Mouse (Mus musculus): ENCODE data around the gene Fyn. TPM values are rescaled to one million over a fixed set of nuclear protein-coding genes. Genes with fewer than 3 reads are reported as not detected.

Fyn gene
- polyA plus RNA-seq, 1 experiment from 2014 or later = 85.0 TPM

DNA sequence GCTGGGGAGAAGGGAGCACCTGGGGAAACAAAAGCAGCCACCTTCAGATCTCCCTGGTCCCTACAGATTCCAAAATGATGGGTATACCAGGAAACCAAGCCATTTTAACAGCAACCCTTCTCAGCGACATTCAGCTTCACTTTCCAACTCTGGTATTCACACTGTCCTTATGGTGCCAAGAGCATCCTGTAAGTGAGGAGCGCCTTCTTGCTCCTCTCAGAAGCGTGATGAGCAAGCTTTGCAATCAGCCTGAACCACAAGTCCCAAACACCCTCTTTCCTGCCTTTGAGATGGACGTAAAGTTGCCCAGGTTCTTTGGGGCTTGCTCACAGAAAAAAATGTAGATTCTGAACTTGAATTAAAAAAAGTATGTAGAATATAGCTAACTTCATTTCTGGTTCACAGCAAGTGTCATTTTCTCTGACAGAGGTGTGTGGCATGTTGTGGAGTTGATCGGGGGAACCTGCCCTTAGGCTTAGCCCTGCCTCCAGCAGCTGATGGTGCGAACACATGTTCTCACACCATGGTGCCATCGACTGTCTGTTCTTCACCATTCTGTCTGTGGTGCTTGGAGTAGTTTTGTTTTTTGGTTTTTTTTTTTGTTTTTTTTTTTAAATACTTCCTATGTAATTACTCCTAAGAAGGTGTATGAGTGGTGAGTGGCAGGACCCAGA lies 102.5 kb downstream of the Fyn start:
- Histone ChIP-seq H3K9ac (ENCODE audit: low read length) (peak overlapping the region; percentile 25; the same call in 1 of the 2 replicates), H3K9me3 (replicated peaks; ENCODE audit: control insufficient read depth, low read length) (no peaks in the 10 kb centered on the region), H3K27ac (ENCODE audit: low read depth, low read length) (peak overlapping the region; percentile 67), H3K4me2 (ENCODE audit: low read length) (peak overlapping the region; percentile 40; the same call in 1 of the 2 replicates), H3K36me3 (ENCODE audit: control insufficient read depth, insufficient read depth, low read length) (no peaks in the 10 kb centered on the region), H3K27me3 (replicated peaks; ENCODE audit: control insufficient read depth, insufficient read depth, low read length) (no peaks in the 10 kb centered on the region), H3K4me1 (ENCODE audit: control insufficient read depth, insufficient read depth, low read length) (peaks cover 27% of the 10 kb centered on the region), H3K4me3 (ENCODE audit: low read depth, low read length) (no peak overlapping the region)
- no peak for DNase-seq (ENCODE audit: low spot score)
- WGBS = 73% methylated on average over 7 of the region's 7 CpGs
- peak; percentile 15; the same call in 1 of the 2 replicates for ATAC-seq

- peak overlapping the region; percentile 40; the same call in 1 of the 2 replicates for H3K4me2 ChIP-seq (ENCODE audit: low read length)
- no peak overlapping the region for H3K4me3 ChIP-seq (ENCODE audit: low read depth, low read length)
- H3K27ac ChIP-seq (ENCODE audit: low read depth, low read length) = peak overlapping the region; percentile 67
- DNase-seq (ENCODE audit: low spot score) = peak; percentile 84
- peak; percentile 87 for ATAC-seq
- no peaks in the 10 kb centered on the region for H3K36me3 ChIP-seq (ENCODE audit: control insufficient read depth, insufficient read depth, low read length)
- H3K9me3 ChIP-seq (replicated peaks; ENCODE audit: control insufficient read depth, low read length) = no peaks in the 10 kb centered on the region
- H3K9ac ChIP-seq (ENCODE audit: low read length) = peak overlapping the region; percentile 25
- WGBS = 15% methylated on average over 15 of the region's 15 CpGs
- H3K4me1 ChIP-seq (ENCODE audit: control insufficient read depth, insufficient read depth, low read length) = peaks cover 27% of the 10 kb centered on the region
- no peaks in the 10 kb centered on the region for H3K27me3 ChIP-seq (replicated peaks; ENCODE audit: control insufficient read depth, insufficient read depth, low read length)
Measured at GRCm38 (mm10) chr10:39471714-39472531, 103.3 kb downstream of the Fyn start.

DNA sequence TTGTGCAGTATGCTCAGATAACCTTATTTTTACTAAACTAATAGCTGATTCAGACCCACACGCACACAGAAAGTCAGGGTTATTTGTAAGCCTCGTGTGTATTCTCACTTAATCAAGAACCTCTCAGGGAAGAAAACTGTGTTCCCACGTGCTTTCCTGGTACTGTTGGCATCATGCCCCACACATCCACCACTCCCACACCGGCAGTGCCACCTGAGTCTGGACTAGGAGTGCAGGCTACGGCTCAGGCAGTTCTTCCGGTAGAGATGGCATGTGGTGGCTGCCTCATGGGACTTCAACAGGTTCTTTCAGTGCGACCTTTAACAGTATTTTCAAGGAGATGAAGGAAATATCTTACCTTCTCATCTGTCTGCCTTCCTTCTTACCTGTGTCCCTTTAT lies 104.3 kb downstream of the Fyn start:
- H3K9me3 ChIP-seq (replicated peaks; ENCODE audit: control insufficient read depth, low read length) = no peaks in the 10 kb centered on the region
- ATAC-seq = no peak
- H3K27me3 ChIP-seq (replicated peaks; ENCODE audit: control insufficient read depth, insufficient read depth, low read length) = no peaks in the 10 kb centered on the region
- no peak overlapping the region for H3K27ac ChIP-seq (ENCODE audit: low read depth, low read length)
- DNase-seq (ENCODE audit: low spot score) = no peak
- H3K4me3 ChIP-seq (ENCODE audit: low read depth, low read length) = no peak overlapping the region
- H3K4me1 ChIP-seq (ENCODE audit: control insufficient read depth, insufficient read depth, low read length) = peaks cover 27% of the 10 kb centered on the region
- H3K9ac ChIP-seq (ENCODE audit: low read length) = no peak overlapping the region
- WGBS = 52% methylated on average over 7 of the region's 7 CpGs
- H3K4me2 ChIP-seq (ENCODE audit: low read length) = no peak overlapping the region
- H3K36me3 ChIP-seq (ENCODE audit: control insufficient read depth, insufficient read depth, low read length) = no peaks in the 10 kb centered on the region

GRCm38 (mm10) chr10:39479361-39479760 lies 110.7 kb downstream of the Fyn start:
- ATAC-seq (no peak), DNase-seq (ENCODE audit: low spot score) (no peak)
- Histone ChIP-seq H3K27ac (ENCODE audit: low read depth, low read length) (no peak overlapping the region), H3K36me3 (ENCODE audit: control insufficient read depth, insufficient read depth, low read length) (peaks cover 6% of the 10 kb centered on the region; the same call in 1 of the 2 replicates), H3K4me3 (ENCODE audit: low read depth, low read length) (no peak overlapping the region), H3K4me1 (ENCODE audit: control insufficient read depth, insufficient read depth, low read length) (peaks cover 8% of the 10 kb centered on the region), H3K4me2 (ENCODE audit: low read length) (no peak overlapping the region), H3K9ac (ENCODE audit: low read length) (no peak overlapping the region), H3K27me3 (replicated peaks; ENCODE audit: control insufficient read depth, insufficient read depth, low read length) (no peaks in the 10 kb centered on the region), H3K9me3 (replicated peaks; ENCODE audit: control insufficient read depth, low read length) (0 out of 2 replicates have a peak, but pooled peaks cover 2% of the 10 kb centered on the region)
- WGBS = 94% methylated on average over 1 of the region's 1 CpGs

DNA sequence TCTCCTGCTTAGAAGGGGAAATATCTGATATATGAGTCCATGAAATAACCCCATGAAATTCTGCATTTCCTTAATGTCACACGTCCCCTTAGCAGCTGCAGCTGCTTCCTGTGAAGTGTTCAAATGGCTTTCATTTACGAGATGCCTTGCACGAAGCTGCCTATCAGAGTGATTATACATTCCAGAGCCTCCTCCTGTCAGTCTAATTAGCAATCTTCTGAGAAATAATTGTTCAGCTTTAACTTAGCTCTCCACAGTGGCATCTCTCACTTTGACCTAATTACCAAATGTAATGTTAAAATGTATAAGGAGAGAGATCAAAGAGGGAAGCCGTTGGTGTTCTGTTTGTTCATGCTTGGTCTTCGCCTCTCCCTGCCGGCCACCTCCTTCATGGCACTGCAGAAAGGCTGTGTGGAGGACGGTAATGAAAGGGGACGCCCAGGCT lies 115.7 kb downstream of the Fyn start:
- under 1% methylated on average over 8 of the region's 8 CpGs for WGBS
- Histone ChIP-seq H3K36me3 (ENCODE audit: control insufficient read depth, insufficient read depth, low read length) (peaks cover 9% of the 10 kb centered on the region; the same call in 1 of the 2 replicates), H3K9ac (ENCODE audit: low read length) (peak overlapping the region; percentile 48; the same call in 1 of the 2 replicates), H3K27ac (ENCODE audit: low read depth, low read length) (peak overlapping the region; percentile 93), H3K4me2 (ENCODE audit: low read length) (peak overlapping the region; percentile 31), H3K4me1 (ENCODE audit: control insufficient read depth, insufficient read depth, low read length) (peaks cover 48% of the 10 kb centered on the region), H3K4me3 (ENCODE audit: low read depth, low read length) (no peak overlapping the region), H3K27me3 (replicated peaks; ENCODE audit: control insufficient read depth, insufficient read depth, low read length) (no peaks in the 10 kb centered on the region), H3K9me3 (replicated peaks; ENCODE audit: control insufficient read depth, low read length) (0 out of 2 replicates have a peak, but pooled peaks cover 2% of the 10 kb centered on the region)
- DNase-seq (ENCODE audit: low spot score) (peak; percentile 79), ATAC-seq (peak; percentile 66)

DNA sequence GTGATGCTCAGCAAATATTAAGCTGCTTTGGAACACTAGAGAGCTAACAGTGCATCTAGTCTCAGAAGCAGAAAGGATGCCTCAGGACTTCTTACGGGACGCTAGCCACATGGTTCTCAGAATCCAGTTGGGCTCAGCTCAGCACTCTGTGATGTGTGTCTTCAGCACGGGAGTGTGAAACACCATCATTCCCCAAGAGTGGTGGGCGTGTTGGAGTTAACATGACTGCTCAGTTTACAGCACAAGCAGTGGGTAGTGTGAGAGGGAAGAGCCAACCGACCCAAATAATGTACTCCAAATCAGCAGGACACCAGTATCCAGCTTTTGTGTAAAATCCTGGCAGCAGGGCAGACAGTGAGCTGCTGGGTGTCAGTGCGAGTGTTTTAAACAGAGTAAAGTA lies 116.2 kb downstream of the Fyn start:
- ATAC-seq = peak; percentile 56; the same call in 1 of the 2 replicates

DNA sequence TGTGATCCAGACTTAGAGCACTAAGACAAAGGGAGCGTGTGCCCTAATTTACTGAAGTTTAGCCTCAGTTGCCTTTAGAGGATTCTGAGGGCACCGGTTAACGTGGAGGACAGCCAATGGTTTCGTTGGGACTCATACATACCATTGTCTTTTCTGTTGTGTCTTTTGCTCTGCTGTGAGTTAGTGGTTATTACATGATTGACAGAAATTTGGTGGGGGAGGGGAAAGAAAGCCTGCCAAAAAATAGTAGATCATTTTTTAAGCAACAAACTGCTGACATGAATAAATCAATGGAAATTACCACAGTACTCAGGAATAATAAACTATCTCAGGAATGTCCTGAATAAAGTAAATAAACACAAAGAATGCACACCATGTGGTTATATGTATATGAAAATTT lies 117.3 kb downstream of the Fyn start:
- DNase-seq (ENCODE audit: low spot score) = no peak
- H3K4me2 ChIP-seq (ENCODE audit: low read length) = no peak overlapping the region
- 0 out of 2 replicates have a peak, but pooled peaks cover 2% of the 10 kb centered on the region for H3K9me3 ChIP-seq (replicated peaks; ENCODE audit: control insufficient read depth, low read length)
- no peaks in the 10 kb centered on the region for H3K27me3 ChIP-seq (replicated peaks; ENCODE audit: control insufficient read depth, insufficient read depth, low read length)
- H3K4me1 ChIP-seq (ENCODE audit: control insufficient read depth, insufficient read depth, low read length) = peaks cover 45% of the 10 kb centered on the region
- no peak overlapping the region for H3K9ac ChIP-seq (ENCODE audit: low read length)
- H3K4me3 ChIP-seq (ENCODE audit: low read depth, low read length) = no peak overlapping the region
- peaks cover 6% of the 10 kb centered on the region; the same call in 1 of the 2 replicates for H3K36me3 ChIP-seq (ENCODE audit: control insufficient read depth, insufficient read depth, low read length)
- no peak for ATAC-seq
- H3K27ac ChIP-seq (ENCODE audit: low read depth, low read length) = no peak overlapping the region; the same call in 1 of the 2 replicates
- 56% methylated on average over 4 of the region's 4 CpGs for WGBS

More for the DNA sequence above, 116.2 kb downstream of the Fyn start:
- peak; percentile 50 for DNase-seq (ENCODE audit: low spot score)
- Histone ChIP-seq H3K9ac (ENCODE audit: low read length) (peak overlapping the region; percentile 48; the same call in 1 of the 2 replicates), H3K4me1 (ENCODE audit: control insufficient read depth, insufficient read depth, low read length) (peaks cover 48% of the 10 kb centered on the region), H3K4me3 (ENCODE audit: low read depth, low read length) (no peak overlapping the region), H3K27ac (ENCODE audit: low read depth, low read length) (peak overlapping the region; percentile 93), H3K9me3 (replicated peaks; ENCODE audit: control insufficient read depth, low read length) (0 out of 2 replicates have a peak, but pooled peaks cover 2% of the 10 kb centered on the region), H3K27me3 (replicated peaks; ENCODE audit: control insufficient read depth, insufficient read depth, low read length) (no peaks in the 10 kb centered on the region), H3K4me2 (ENCODE audit: low read length) (peak overlapping the region; percentile 31), H3K36me3 (ENCODE audit: control insufficient read depth, insufficient read depth, low read length) (peaks cover 9% of the 10 kb centered on the region; the same call in 1 of the 2 replicates)
- 12% methylated on average over 6 of the region's 6 CpGs for WGBS

DNA sequence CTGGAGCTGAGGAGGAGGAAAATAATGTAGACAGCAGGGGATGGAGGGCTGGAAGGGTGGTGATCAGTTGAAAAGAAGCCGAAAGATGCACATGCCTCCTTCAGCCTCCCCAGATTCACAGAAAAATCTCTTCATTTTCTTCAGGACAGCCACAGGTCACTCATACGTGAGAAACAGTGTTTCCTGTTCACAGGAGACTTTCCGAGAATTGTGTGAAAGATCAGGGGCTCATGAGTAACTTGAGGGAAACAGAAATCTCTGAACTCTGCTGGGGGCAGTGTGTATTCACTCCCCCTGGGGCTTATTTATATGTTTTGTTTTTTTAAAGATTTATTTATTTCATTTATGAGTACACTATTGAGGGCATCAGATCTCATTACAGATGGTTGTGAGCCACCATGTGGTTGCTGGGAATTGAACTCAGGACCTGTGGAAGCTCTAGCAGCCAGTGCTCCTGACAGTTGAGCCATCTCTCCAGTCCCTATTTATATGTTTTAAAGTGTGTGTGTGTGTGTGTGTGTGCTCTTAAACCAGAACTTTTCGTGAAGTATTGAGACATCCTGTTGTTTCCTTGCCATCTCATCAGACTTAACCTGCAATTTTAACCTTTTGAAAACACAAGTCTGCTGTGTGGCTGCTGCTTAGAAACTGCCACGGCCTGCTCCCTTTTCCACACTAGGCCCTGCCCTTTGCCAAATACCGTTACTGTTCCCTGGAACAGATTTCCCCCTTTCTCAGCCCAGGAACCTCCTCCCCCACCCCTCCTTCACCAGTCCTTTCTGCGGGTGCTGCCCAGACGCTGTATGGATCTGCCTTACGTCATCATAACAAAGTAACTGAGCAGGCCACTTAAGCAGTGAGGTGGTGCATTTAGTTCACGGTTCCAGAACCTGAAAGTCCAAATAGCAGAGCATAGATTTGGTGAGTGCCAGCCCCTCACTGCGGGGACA lies 118.1 kb downstream of the Fyn start:
- H3K4me3 ChIP-seq (ENCODE audit: low read depth, low read length) = no peak overlapping the region
- H3K9ac ChIP-seq (ENCODE audit: low read length) = no peak overlapping the region
- H3K36me3 ChIP-seq (ENCODE audit: control insufficient read depth, insufficient read depth, low read length) = peaks cover 6% of the 10 kb centered on the region; the same call in 1 of the 2 replicates
- 0 out of 2 replicates have a peak, but pooled peaks cover 2% of the 10 kb centered on the region for H3K9me3 ChIP-seq (replicated peaks; ENCODE audit: control insufficient read depth, low read length)
- 28% methylated on average over 11 of the region's 11 CpGs for WGBS
- H3K4me2 ChIP-seq (ENCODE audit: low read length) = no peak overlapping the region
- ATAC-seq (peak; percentile 44), DNase-seq (ENCODE audit: low spot score) (peak; percentile 63)
- peak overlapping the region; percentile 71; the same call in 1 of the 2 replicates for H3K27ac ChIP-seq (ENCODE audit: low read depth, low read length)
- no peaks in the 10 kb centered on the region for H3K27me3 ChIP-seq (replicated peaks; ENCODE audit: control insufficient read depth, insufficient read depth, low read length)
- peaks cover 45% of the 10 kb centered on the region for H3K4me1 ChIP-seq (ENCODE audit: control insufficient read depth, insufficient read depth, low read length)
